Mouse (Mus musculus) MEL (cell line): ENCODE measurements around the gene 4930438A08Rik. TPM values are rescaled to one million over a fixed set of nuclear protein-coding genes. Genes with fewer than 3 reads are reported as not detected.

Experiments used
- DNase-seq: peaks from one replicate; pipeline ENCODE4 v3.0.0; 2011; ENCODE audit warnings: low read depth, low spot score
- H3K27ac ChIP-seq: 2 replicates; pipeline ENCODE4 v1.5.1; 2012; ENCODE audit warnings: low read depth, mild to moderate bottlenecking, control low read depth, low read length, moderate library complexity; ENCODE audit not compliant: control insufficient read depth
- H3K27me3 ChIP-seq, 2 experiments: fragments of 150-350 bp in 1 of 2; sonication (generic) in 1 of 2; 2 replicates each; pipeline ENCODE4 v1.6.1; 2012; ENCODE audit warnings: low read length in 2 of 2, mild to moderate bottlenecking in 2 of 2, improper control_type of control experiment in 1 of 2, moderate library complexity in 1 of 2; ENCODE audit not compliant: insufficient read depth in 2 of 2, control insufficient read depth in 1 of 2
- H3K36me3 ChIP-seq, 2 experiments: 2 replicates each; pipeline ENCODE4 v1.6.1; 2012 to 2014; ENCODE audit warnings: low read length in 2 of 2, improper control_type of control experiment in 1 of 2, inconsistent platforms in 1 of 2, mild to moderate bottlenecking in 1 of 2; ENCODE audit not compliant: insufficient read depth in 2 of 2, control insufficient read depth in 1 of 2
- H3K4me1 ChIP-seq, 2 experiments: fragments of 150-350 bp in 1 of 2; sonication (generic) in 1 of 2; 2 replicates each; pipeline ENCODE4 v1.6.1; 2012; ENCODE audit warnings: low read length in 2 of 2, improper control_type of control experiment in 1 of 2, mild to moderate bottlenecking in 1 of 2; ENCODE audit not compliant: insufficient read depth in 2 of 2, control insufficient read depth in 1 of 2
- H3K4me3 ChIP-seq, 2 experiments: fragments of 150-350 bp in 1 of 2; sonication (generic) in 1 of 2; 2 replicates each; pipeline ENCODE4 v1.5.1; 2012; ENCODE audit warnings: low read depth in 2 of 2, low read length in 2 of 2, mild to moderate bottlenecking in 2 of 2, moderate library complexity in 2 of 2, control low read depth in 1 of 2, improper control_type of control experiment in 1 of 2; ENCODE audit not compliant: control insufficient read depth in 1 of 2, insufficient read depth in 1 of 2
- H3K79me2 ChIP-seq: 2 replicates; pipeline ENCODE4 v1.6.1; 2012; ENCODE audit warnings: mild to moderate bottlenecking, low read length, moderate library complexity; ENCODE audit not compliant: control insufficient read depth, poor library complexity, insufficient read depth
- H3K9ac ChIP-seq: 2 replicates; pipeline ENCODE4 v1.6.1; 2012; ENCODE audit warnings: low read depth, mild to moderate bottlenecking, control low read depth, low read length, moderate library complexity; ENCODE audit not compliant: control insufficient read depth, poor library complexity, severe bottlenecking
- H3K9me3 ChIP-seq: fragments of 150-350 bp; sonication (generic); replicated peaks from 2 replicates; pipeline ENCODE4 v1.6.1; 2012; ENCODE audit warnings: mild to moderate bottlenecking, low read length, improper control_type of control experiment, moderate library complexity; ENCODE audit not compliant: insufficient read depth
- BHLHE40 ChIP-seq: IDR thresholded peaks from 2 replicates; pipeline ENCODE4 v1.6.1; 2012; ENCODE audit warnings: low read depth, mild to moderate bottlenecking, inconsistent platforms, low read length, improper control_type of control experiment, borderline replicate concordance
- CHD1 ChIP-seq: IDR thresholded peaks from 2 replicates; pipeline ENCODE4 v1.6.1; 2012; ENCODE audit warnings: low read depth, mild to moderate bottlenecking, inconsistent platforms, low read length, improper control_type of control experiment
- CHD2 ChIP-seq: IDR thresholded peaks from 2 replicates; pipeline ENCODE4 v1.6.1; 2011; ENCODE audit warnings: low read length, improper control_type of control experiment
- CTCF ChIP-seq, 3 experiments: IDR thresholded peaks in 2 of 3; conservative IDR thresholded peaks in 1 of 3; 2 replicates each; pipeline ENCODE4 v1.5.1; 2011 to 2012; ENCODE audit warnings: low read length in 3 of 3, low read depth in 2 of 3, mild to moderate bottlenecking in 2 of 3, improper control_type of control experiment in 1 of 3, inconsistent platforms in 1 of 3, mixed read lengths in 1 of 3, moderate library complexity in 1 of 3; ENCODE audit not compliant: control insufficient read depth in 1 of 3, insufficient read depth in 1 of 3, poor library complexity in 1 of 3, severe bottlenecking in 1 of 3
- E2F4 ChIP-seq: IDR thresholded peaks from 2 replicates; pipeline ENCODE4 v1.6.1; 2011; ENCODE audit warnings: low read depth, low read length, improper control_type of control experiment, borderline replicate concordance
- ELF1 ChIP-seq: IDR thresholded peaks from 2 replicates; pipeline ENCODE4 v1.6.1; 2014; ENCODE audit warnings: low read depth, mild to moderate bottlenecking, inconsistent platforms, low read length, improper control_type of control experiment, moderate library complexity
- ETS1 ChIP-seq: IDR thresholded peaks from 2 replicates; pipeline ENCODE4 v1.6.1; 2012; ENCODE audit warnings: low read depth, mild to moderate bottlenecking, inconsistent platforms, low read length, improper control_type of control experiment, moderate library complexity
- GABPA ChIP-seq: IDR thresholded peaks from 2 replicates; pipeline ENCODE4 v1.6.1; 2012; ENCODE audit warnings: low read depth, mild to moderate bottlenecking, inconsistent platforms, low read length, improper control_type of control experiment, moderate library complexity
- GATA1 ChIP-seq: IDR thresholded peaks from 2 replicates; pipeline ENCODE4 v1.6.1; 2011; ENCODE audit warnings: low read depth, low read length, improper control_type of control experiment
- HCFC1 ChIP-seq: IDR thresholded peaks from 2 replicates; pipeline ENCODE4 v1.6.1; 2012; ENCODE audit warnings: low read depth, mild to moderate bottlenecking, inconsistent platforms, low read length, improper control_type of control experiment, moderate library complexity
- JUND ChIP-seq: IDR thresholded peaks from 2 replicates; pipeline ENCODE4 v1.6.1; 2011; ENCODE audit warnings: low read depth, mild to moderate bottlenecking, improper control_type of control experiment, low read length
- KAT2A ChIP-seq: conservative IDR thresholded peaks from 2 replicates; pipeline ENCODE4 v1.6.1; 2012; ENCODE audit warnings: low read depth, low read length, improper control_type of control experiment, inconsistent platforms
- MAFK ChIP-seq: IDR thresholded peaks from 2 replicates; pipeline ENCODE4 v1.6.1; 2011; ENCODE audit warnings: low read depth, mild to moderate bottlenecking, low read length, improper control_type of control experiment, borderline replicate concordance
- MAX ChIP-seq: IDR thresholded peaks from 2 replicates; pipeline ENCODE4 v1.6.1; 2011; ENCODE audit warnings: low read length, improper control_type of control experiment
- MAZ ChIP-seq: IDR thresholded peaks from 2 replicates; pipeline ENCODE4 v1.6.1; 2012; ENCODE audit warnings: low read depth, mild to moderate bottlenecking, inconsistent platforms, low read length, improper control_type of control experiment
- MEF2A ChIP-seq: IDR thresholded peaks from 2 replicates; pipeline ENCODE4 v1.6.1; 2014; ENCODE audit warnings: low read depth, mild to moderate bottlenecking, inconsistent platforms, low read length, improper control_type of control experiment; ENCODE audit not compliant: poor library complexity, insufficient replicate concordance, severe bottlenecking; ENCODE audit errors: extremely low read depth
- MXI1 ChIP-seq: IDR thresholded peaks from 2 replicates; pipeline ENCODE4 v1.6.1; 2011; ENCODE audit warnings: mild to moderate bottlenecking, low read depth, low read length, improper control_type of control experiment
- MYB ChIP-seq: IDR thresholded peaks from 2 replicates; pipeline ENCODE4 v1.6.1; 2011; ENCODE audit warnings: mild to moderate bottlenecking, low read depth, low read length, improper control_type of control experiment
- MYC ChIP-seq: IDR thresholded peaks from 2 replicates; pipeline ENCODE4 v1.6.1; 2011; ENCODE audit warnings: low read depth, mild to moderate bottlenecking, low read length, improper control_type of control experiment, moderate library complexity
- NELFE ChIP-seq: IDR thresholded peaks from 2 replicates; pipeline ENCODE4 v1.6.1; 2011; ENCODE audit warnings: low read depth, low read length, improper control_type of control experiment
- NRF1 ChIP-seq: IDR thresholded peaks from 2 replicates; pipeline ENCODE4 v1.6.1; 2014; ENCODE audit warnings: low read depth, mild to moderate bottlenecking, inconsistent platforms, low read length, improper control_type of control experiment, moderate library complexity; ENCODE audit not compliant: poor library complexity, insufficient read depth, severe bottlenecking
- POLR2A ChIP-seq, 2 experiments: IDR thresholded peaks; 2 replicates each; pipeline ENCODE4 v1.6.1; 2011 to 2012; ENCODE audit warnings: low read length in 2 of 2, mild to moderate bottlenecking in 2 of 2, control low read depth in 1 of 2, improper control_type of control experiment in 1 of 2, low read depth in 1 of 2, moderate library complexity in 1 of 2; ENCODE audit not compliant: control insufficient read depth in 1 of 2, insufficient read depth in 1 of 2, poor library complexity in 1 of 2
- POLR2AphosphoS5 ChIP-seq: IDR thresholded peaks from 2 replicates; pipeline ENCODE4 v1.6.1; 2012; ENCODE audit warnings: low read depth, borderline replicate concordance, mild to moderate bottlenecking, inconsistent platforms, low read length, moderate library complexity, mixed read lengths
- RAD21 ChIP-seq: IDR thresholded peaks from 2 replicates; pipeline ENCODE4 v1.6.1; 2011; ENCODE audit warnings: mild to moderate bottlenecking, low read depth, low read length, improper control_type of control experiment
- RCOR1 ChIP-seq: IDR thresholded peaks from 2 replicates; pipeline ENCODE4 v1.6.1; 2012; ENCODE audit warnings: low read depth, mild to moderate bottlenecking, inconsistent platforms, low read length, improper control_type of control experiment
- SIN3A ChIP-seq: IDR thresholded peaks from 2 replicates; pipeline ENCODE4 v1.6.1; 2012; ENCODE audit warnings: low read length, improper control_type of control experiment, inconsistent platforms
- SMC3 ChIP-seq: IDR thresholded peaks from 2 replicates; pipeline ENCODE4 v1.6.1; 2011; ENCODE audit warnings: low read depth, low read length, improper control_type of control experiment
- TAL1 ChIP-seq: IDR thresholded peaks from 2 replicates; pipeline ENCODE4 v1.6.1; 2012; ENCODE audit warnings: mild to moderate bottlenecking, inconsistent platforms, low read length, moderate library complexity, mixed read lengths
- TCF12 ChIP-seq: IDR thresholded peaks from 2 replicates; pipeline ENCODE4 v1.6.1; 2014; ENCODE audit warnings: low read depth, mild to moderate bottlenecking, inconsistent platforms, low read length, improper control_type of control experiment, moderate library complexity
- UBTF ChIP-seq: IDR thresholded peaks from 2 replicates; pipeline ENCODE4 v1.6.1; 2012; ENCODE audit warnings: low read depth, mild to moderate bottlenecking, inconsistent platforms, low read length, improper control_type of control experiment, moderate library complexity, borderline replicate concordance; ENCODE audit not compliant: insufficient read depth
- USF1 ChIP-seq: IDR thresholded peaks from 2 replicates; pipeline ENCODE4 v1.6.1; 2014; ENCODE audit warnings: low read depth, mild to moderate bottlenecking, inconsistent platforms, low read length, improper control_type of control experiment, moderate library complexity
- USF2 ChIP-seq, 2 experiments: IDR thresholded peaks; 2 replicates each; pipeline ENCODE4 v1.6.1; 2011 to 2012; ENCODE audit warnings: improper control_type of control experiment in 2 of 2, low read length in 2 of 2, borderline replicate concordance in 1 of 2, inconsistent platforms in 1 of 2, low read depth in 1 of 2, mild to moderate bottlenecking in 1 of 2; ENCODE audit not compliant: insufficient read depth in 1 of 2
- ZC3H11A ChIP-seq: IDR thresholded peaks from 2 replicates; pipeline ENCODE4 v1.6.1; 2012; ENCODE audit warnings: low read depth, mild to moderate bottlenecking, inconsistent platforms, low read length, improper control_type of control experiment
- ZKSCAN1 ChIP-seq: IDR thresholded peaks from 2 replicates; pipeline ENCODE4 v1.6.1; 2012; ENCODE audit warnings: low read depth, mild to moderate bottlenecking, inconsistent platforms, low read length, improper control_type of control experiment, moderate library complexity
- ZMIZ1 ChIP-seq: IDR thresholded peaks from 2 replicates; pipeline ENCODE4 v1.6.1; 2012; ENCODE audit warnings: low read depth, mild to moderate bottlenecking, inconsistent platforms, low read length, improper control_type of control experiment, moderate library complexity
- ZNF384 ChIP-seq: IDR thresholded peaks from 2 replicates; pipeline ENCODE4 v1.6.1; 2012; ENCODE audit warnings: low read depth, mild to moderate bottlenecking, inconsistent platforms, low read length, improper control_type of control experiment
- polyA plus RNA-seq, 2 experiments: library from polyadenylated mRNA; stranded (reverse) in 1 of 2; unstranded in 1 of 2; fragments of >175 nt in 1 of 2; fragments of >200 nt in 1 of 2; gene quantifications; 2 replicates each; pipeline versions ENCODE4 v1.2.1 to v1.2.4; 2012; ENCODE audit warnings: low replicate concordance in 2 of 2, low read depth in 1 of 2; ENCODE audit not compliant: insufficient read length in 2 of 2, insufficient read depth in 1 of 2, missing spikeins in 1 of 2
- total RNA-seq: library from RNA; depleted of rRNA; stranded (reverse); fragments of 300-350 nt; gene quantifications from 2 replicates; pipeline ENCODE4 v1.2.3, GENCODE M21; 2012

The 4930438A08Rik gene
- total and polyA plus RNA-seq, 3 experiments: not detected

GRCm38 (mm10) chr11:58326781-58327180, 52.2 kb downstream of the 4930438A08Rik start:
- Histone ChIP-seq H3K4me1 (peaks cover 7 to 36% of the 10 kb centered on the region in 2 experiments; a peak in 3 of 4 replicates), H3K9ac (no peak overlapping the region), H3K79me2 (peaks cover 38% of the 10 kb centered on the region), H3K4me3 (no peak overlapping the region), H3K36me3 (peaks cover 6 to 37% of the 10 kb centered on the region in 2 experiments), H3K9me3 (no peaks in the 10 kb centered on the region), H3K27me3 (no peaks in the 10 kb centered on the region), H3K27ac (no peak overlapping the region)
- TF ChIP-seq MEF2A (no peak), POLR2AphosphoS5 (no peak), NELFE (no peak), HCFC1 (0 out of 2 replicates have a peak, but pooled peaks have one; percentile 29), KAT2A (no peak), ZNF384 (peak; percentile 50), RCOR1 (no peak), ZC3H11A (no peak), SIN3A (no peak), MYC (no peak), MXI1 (no peak), SMC3 (peak; percentile 12; the same call in 1 of the 2 replicates), CHD2 (no peak), UBTF (no peak), TAL1 (no peak), RAD21 (peak; percentile 16), USF2 (IDR thresholded peaks at IDR 0.05; ENCODE audit: borderline replicate concordance in 1 of 2, insufficient read depth in 1 of 2, low read depth in 1 of 2, low read length in 2 of 2) (no peak), MAZ (no peak), GABPA (no peak), MYB (no peak), TCF12 (no peak), CTCF (IDR thresholded peaks at IDR 0.05 in 2 of 3, conservative IDR thresholded peaks at IDR 0.05 in 1 of 3; ENCODE audit: control insufficient read depth in 1 of 3, insufficient read depth in 1 of 3, low read depth in 2 of 3, low read length in 3 of 3, poor library complexity in 1 of 3, severe bottlenecking in 1 of 3) (peak; percentile 49 to 56 (median 51)), GATA1 (no peak), POLR2A (IDR thresholded peaks at IDR 0.05; ENCODE audit: control insufficient read depth in 1 of 2, insufficient read depth in 1 of 2, low read depth in 1 of 2, low read length in 2 of 2, poor library complexity in 1 of 2) (no peak; a peak in 1 of 4 replicates), BHLHE40 (no peak), CHD1 (no peak), JUND (no peak), ZMIZ1 (no peak), MAX (no peak), ELF1 (no peak), NRF1 (no peak), E2F4 (no peak), USF1 (no peak), ETS1 (no peak), MAFK (no peak), ZKSCAN1 (no peak)
- peak; percentile 70 for DNase-seq
